In genomic region chr10:41037722-41038121, GRCm38 (mm10) we compare ENCODE assay signal across 8 mouse cellular contexts. TPM values are rescaled to one million over a fixed set of nuclear protein-coding genes. Genes with fewer than 3 reads are reported as not detected.
DNase-seq lines count a peak whose midpoint lies in the region; ATAC-seq lines count a peak whose summit lies in the region.

No protein-coding gene starts in this region.

- H3K27ac ChIP-seq in liver, embryonic 12.5 days, result no peak overlapping the region
- no peak overlapping the region for H3K27ac ChIP-seq in intestine, embryonic 16.5 days (ENCODE audit: low read length)

- H3K4me1 ChIP-seq in liver, embryonic 12.5 days, result no peaks in the 10 kb centered on the region
- no peaks in the 10 kb centered on the region for H3K4me1 ChIP-seq in intestine, embryonic 16.5 days (ENCODE audit: control insufficient read depth, insufficient read depth, low read length)

- no peaks in the 10 kb centered on the region for H3K36me3 ChIP-seq in liver, embryonic 12.5 days
- no peaks in the 10 kb centered on the region for H3K36me3 ChIP-seq in intestine, embryonic 16.5 days (ENCODE audit: control insufficient read depth, insufficient read depth, low read length)

- intact Hi-C loops in left cerebral cortex, postnatal 14 days (cut with DNase I), result no loop called here

- DNase-seq in heart, adult 11 months, result peak; percentile 85
- DNase-seq in heart, adult 9 months (ENCODE audit: low spot score in 2 of 2), result no peak
- DNase-seq in adrenal gland, postnatal 10 days, result peak; percentile 53
- DNase-seq in frontal cortex, adult 2 months (ENCODE audit: extremely low spot score in 1 of 2, low spot score in 1 of 2), result peak; percentile 46 to 72
- peak; percentile 58 to 80 for DNase-seq in left cerebral cortex, postnatal 14 days (ENCODE audit: low spot score in 2 of 2)
- peak; percentile 71 for DNase-seq in telencephalon, adult 2 months (ENCODE audit: low read depth, low spot score)

- no peak overlapping the region for H3K9ac ChIP-seq in liver, embryonic 12.5 days
- no peak overlapping the region for H3K9ac ChIP-seq in intestine, embryonic 16.5 days (ENCODE audit: low read depth, low read length)

- no peak overlapping the region for H3K4me2 ChIP-seq in liver, embryonic 12.5 days
- H3K4me2 ChIP-seq in intestine, embryonic 16.5 days (ENCODE audit: low read depth, low read length), result no peak overlapping the region

- H3K4me3 ChIP-seq in liver, embryonic 12.5 days, result no peak overlapping the region
- no peak overlapping the region for H3K4me3 ChIP-seq in intestine, embryonic 16.5 days (ENCODE audit: low read length)

- 64% methylated on average over 8 of the region's 8 CpGs for WGBS in liver, embryonic 12.5 days (ENCODE audit: insufficient replicate concordance)
- WGBS in intestine, embryonic 16.5 days, result 71% methylated on average over 8 of the region's 8 CpGs

- no peaks in the 10 kb centered on the region for H3K9me3 ChIP-seq in liver, embryonic 12.5 days (replicated peaks)
- no peaks in the 10 kb centered on the region for H3K9me3 ChIP-seq in intestine, embryonic 16.5 days (ENCODE audit: control insufficient read depth, low read length)

- H3K27me3 ChIP-seq in liver, embryonic 12.5 days (replicated peaks), result no peaks in the 10 kb centered on the region; the same call in 1 of the 2 replicates
- no peaks in the 10 kb centered on the region for H3K27me3 ChIP-seq in intestine, embryonic 16.5 days (replicated peaks; ENCODE audit: control insufficient read depth, insufficient read depth, low read length)

- no peak for ATAC-seq in liver, embryonic 12.5 days
- ATAC-seq in intestine, embryonic 16.5 days, result no peak

RNA-seq across cellular contexts. Expression of gene Gpr6, which starts 34.4 kb away (rescaled TPM):
- not detected for total RNA-seq in adrenal gland, postnatal 10 days (2021)
- 4.8 and 6.0 TPM in 2 replicates for polyA plus RNA-seq in frontal cortex, adult 2 months (2012; rRNA removed)
- 10 to 100 TPM; 10.1 to 11.2 TPM for total RNA-seq in left cerebral cortex, postnatal 14 days (2021)
- not detected in 2 replicates for polyA plus RNA-seq in liver, embryonic 12.5 days (2016; fragmentation: Nextera tagmentation; extraction: Ambion mirVana)
- not detected in 2 replicates for polyA plus RNA-seq in intestine, embryonic 16.5 days (2015; fragmentation: Nextera tagmentation; extraction: Ambion mirVana)

Comparison
In these comparisons a context has a peak if more than half of its experiments do, and no peak if none do; other contexts are left out.
1. DNase-seq: peak in heart, adult 11 months (single experiment), adrenal gland, postnatal 10 days (single experiment), frontal cortex, adult 2 months (2 of 2), left cerebral cortex, postnatal 14 days (2 of 2) and telencephalon, adult 2 months (single experiment); none in heart, adult 9 months (0 of 2).